Mouse (Mus musculus) hindbrain, postnatal 0 days (tissue): ENCODE results near the gene Tead4. TPM values are rescaled to one million over a fixed set of nuclear protein-coding genes. Genes with fewer than 3 reads are reported as not detected.

Experiments
- ATAC-seq: fragments of 200-750 bp; cut with Nextera tagmentation; 2 replicates; pipeline ENCODE4 v1.8.0; 2017; ENCODE audit warnings: mild to moderate bottlenecking, moderate TSS enrichment, moderate library complexity
- DNase-seq: peaks from one replicate; pipeline ENCODE4 v3.0.0-alpha.2; 2015; ENCODE audit warnings: low spot score
- H3K27ac ChIP-seq: fragments of 300-500 bp; sonication (generic); 2 replicates; pipeline ENCODE4 v1.5.1; 2014; ENCODE audit warnings: mild to moderate bottlenecking
- H3K27me3 ChIP-seq: fragments of 300-500 bp; sonication (generic); 2 replicates; pipeline ENCODE4 v1.6.1; 2014; ENCODE audit warnings: low read length, mixed read lengths; ENCODE audit not compliant: insufficient read depth
- H3K36me3 ChIP-seq: fragments of 300-500 bp; sonication (generic); 2 replicates; pipeline ENCODE4 v1.6.1; 2014; ENCODE audit warnings: low read length, mixed read lengths; ENCODE audit not compliant: insufficient read depth
- H3K4me1 ChIP-seq: fragments of 300-500 bp; sonication (generic); 2 replicates; pipeline ENCODE4 v1.6.1; 2014; ENCODE audit warnings: antibody characterized with exemption, low read length, mixed read lengths; ENCODE audit not compliant: insufficient read depth
- H3K4me2 ChIP-seq: fragments of 300-500 bp; sonication (generic); 2 replicates; pipeline ENCODE4 v1.6.1; 2014; ENCODE audit warnings: low read depth, mild to moderate bottlenecking, low read length, moderate library complexity, mixed read lengths
- H3K4me3 ChIP-seq: fragments of 300-500 bp; sonication (generic); 2 replicates; pipeline ENCODE4 v1.5.1; 2014; ENCODE audit warnings: low read length
- H3K9ac ChIP-seq: fragments of 300-500 bp; sonication (generic); replicated peaks from 2 replicates; pipeline ENCODE4 v1.6.1; 2014; ENCODE audit warnings: mild to moderate bottlenecking, low read length, moderate library complexity, mixed read lengths
- H3K9me3 ChIP-seq: fragments of 300-500 bp; sonication (generic); 2 replicates; pipeline ENCODE4 v1.6.1; 2016; ENCODE audit warnings: low read length, mixed read lengths
- CTCF ChIP-seq: IDR thresholded peaks from 2 replicates; pipeline ENCODE4 v1.5.1; 2016; ENCODE audit warnings: antibody characterized with exemption, control low read depth, low read depth
- WGBS: fragments of 180-500 bp; shearing (Covaris S2); extraction: QIAGEN DNeasy Blood & Tissue Kit; methylation state at CpG from one replicate; pipeline ENCODE4 v1.1.7; 2014; 5-methylcytosine and 5-hydroxymethylcytosine counted together
- polyA plus RNA-seq: library from polyadenylated mRNA; unstranded; fragments of >200 nt; fragmentation: Nextera tagmentation; extraction: Ambion mirVana; gene quantifications from 2 replicates; pipeline ENCODE4 v1.2.1, GENCODE M21; 2015
- total RNA-seq: library from RNA; depleted of rRNA; stranded (reverse); fragments of >200 nt; gene quantifications from 2 replicates; pipeline ENCODE4 v1.2.3, GENCODE M21; 2014

Tead4 gene
- total and polyA plus RNA-seq, 2 experiments from 2014 or later: 0.45 to 0.84 TPM

- Histone ChIP-seq H3K27ac (no peak overlapping the region), H3K9me3 (no peaks in the 10 kb centered on the region), H3K27me3 (no peaks in the 10 kb centered on the region), H3K4me3 (no peak overlapping the region), H3K4me1 (no peaks in the 10 kb centered on the region), H3K4me2 (no peak overlapping the region), H3K9ac (no peak overlapping the region), H3K36me3 (no peaks in the 10 kb centered on the region)
- DNase-seq: no peak
- no peak for TF ChIP-seq CTCF
- 98% methylated on average over 2 of the region's 2 CpGs for WGBS
- no peak for ATAC-seq
Observed at GRCm38 (mm10) chr6:128253111-128253510, 47.5 kb downstream of the Tead4 start.

- Histone ChIP-seq H3K4me2 (no peak overlapping the region), H3K4me3 (no peak overlapping the region), H3K4me1 (no peaks in the 10 kb centered on the region), H3K27ac (no peak overlapping the region), H3K36me3 (no peaks in the 10 kb centered on the region), H3K9ac (no peak overlapping the region), H3K27me3 (no peaks in the 10 kb centered on the region), H3K9me3 (no peaks in the 10 kb centered on the region)
- TF ChIP-seq CTCF: no peak
- WGBS: 78% methylated on average over 5 of the region's 5 CpGs
- no peak for DNase-seq
- no peak for ATAC-seq
Observed at GRCm38 (mm10) chr6:128250596-128250995, 50.0 kb downstream of the Tead4 start.

- no peaks in the 10 kb centered on the region for H3K27me3 ChIP-seq
- 54% methylated on average over 2 of the region's 2 CpGs for WGBS
- H3K9ac ChIP-seq: no peak overlapping the region
- no peaks in the 10 kb centered on the region for H3K4me1 ChIP-seq
- no peaks in the 10 kb centered on the region for H3K36me3 ChIP-seq
- DNase-seq: peak; percentile 77
- no peaks in the 10 kb centered on the region for H3K9me3 ChIP-seq
- H3K4me2 ChIP-seq: no peak overlapping the region
- H3K4me3 ChIP-seq: no peak overlapping the region
- no peak overlapping the region for H3K27ac ChIP-seq
- ATAC-seq: 0 out of 2 replicates have a peak, but pooled peaks have one; percentile 46
- peak; percentile 8; the same call in 1 of the 2 replicates for TF ChIP-seq CTCF
Observed at GRCm38 (mm10) chr6:128237102-128237763, 63.4 kb downstream of the Tead4 start.

- Histone ChIP-seq H3K9ac (no peak overlapping the region), H3K4me2 (no peak overlapping the region), H3K27ac (no peak overlapping the region), H3K4me1 (no peaks in the 10 kb centered on the region), H3K27me3 (no peaks in the 10 kb centered on the region), H3K9me3 (no peaks in the 10 kb centered on the region), H3K36me3 (no peaks in the 10 kb centered on the region), H3K4me3 (no peak overlapping the region)
- WGBS: 67% methylated on average over 9 of the region's 9 CpGs
- ATAC-seq: no peak
- no peak for TF ChIP-seq CTCF
- DNase-seq: no peak
Observed at GRCm38 (mm10) chr6:128236581-128236980, 64.0 kb downstream of the Tead4 start.

- Histone ChIP-seq H3K9ac (no peak overlapping the region), H3K27me3 (no peaks in the 10 kb centered on the region), H3K9me3 (no peaks in the 10 kb centered on the region), H3K4me1 (no peaks in the 10 kb centered on the region), H3K4me2 (no peak overlapping the region), H3K4me3 (no peak overlapping the region), H3K27ac (no peak overlapping the region), H3K36me3 (no peaks in the 10 kb centered on the region)
- DNase-seq (peak; percentile 84), ATAC-seq (peak; percentile 85)
- 23% methylated on average over 5 of the region's 5 CpGs for WGBS
- TF ChIP-seq CTCF: peak; percentile 86
Observed at GRCm38 (mm10) chr6:128234206-128234605, 66.4 kb downstream of the Tead4 start.

GRCm38 (mm10) chr6:128232216-128232615, 68.4 kb downstream of the Tead4 start:
- no peaks in the 10 kb centered on the region for H3K27me3 ChIP-seq
- H3K36me3 ChIP-seq: no peaks in the 10 kb centered on the region
- H3K4me2 ChIP-seq: no peak overlapping the region
- no peak for ATAC-seq
- no peaks in the 10 kb centered on the region for H3K4me1 ChIP-seq
- WGBS: 67% methylated on average over 7 of the region's 7 CpGs
- H3K4me3 ChIP-seq: no peak overlapping the region
- H3K9ac ChIP-seq: no peak overlapping the region
- H3K27ac ChIP-seq: no peak overlapping the region
- no peak for TF ChIP-seq CTCF
- DNase-seq: no peak
- no peaks in the 10 kb centered on the region for H3K9me3 ChIP-seq

- Histone ChIP-seq H3K27me3 (no peaks in the 10 kb centered on the region), H3K27ac (no peak overlapping the region), H3K36me3 (no peaks in the 10 kb centered on the region), H3K4me3 (no peak overlapping the region), H3K9me3 (no peaks in the 10 kb centered on the region), H3K4me2 (no peak overlapping the region), H3K4me1 (no peaks in the 10 kb centered on the region), H3K9ac (no peak overlapping the region)
- no peak for ATAC-seq
- peak; percentile 33 for DNase-seq
- 60% methylated on average over 3 of the region's 3 CpGs for WGBS
- no peak for TF ChIP-seq CTCF
Observed at GRCm38 (mm10) chr6:128231741-128232140, 68.9 kb downstream of the Tead4 start.
